Mouse (Mus musculus) thymus, postnatal 10 days (tissue): ENCODE data around the gene Fam174a.

Source experiments
- DNase-seq, 2 experiments: peaks; one replicate each; pipeline ENCODE4 v3.0.0; 2021; ENCODE audit warnings: low spot score in 2 of 2

The Fam174a gene

DNA sequence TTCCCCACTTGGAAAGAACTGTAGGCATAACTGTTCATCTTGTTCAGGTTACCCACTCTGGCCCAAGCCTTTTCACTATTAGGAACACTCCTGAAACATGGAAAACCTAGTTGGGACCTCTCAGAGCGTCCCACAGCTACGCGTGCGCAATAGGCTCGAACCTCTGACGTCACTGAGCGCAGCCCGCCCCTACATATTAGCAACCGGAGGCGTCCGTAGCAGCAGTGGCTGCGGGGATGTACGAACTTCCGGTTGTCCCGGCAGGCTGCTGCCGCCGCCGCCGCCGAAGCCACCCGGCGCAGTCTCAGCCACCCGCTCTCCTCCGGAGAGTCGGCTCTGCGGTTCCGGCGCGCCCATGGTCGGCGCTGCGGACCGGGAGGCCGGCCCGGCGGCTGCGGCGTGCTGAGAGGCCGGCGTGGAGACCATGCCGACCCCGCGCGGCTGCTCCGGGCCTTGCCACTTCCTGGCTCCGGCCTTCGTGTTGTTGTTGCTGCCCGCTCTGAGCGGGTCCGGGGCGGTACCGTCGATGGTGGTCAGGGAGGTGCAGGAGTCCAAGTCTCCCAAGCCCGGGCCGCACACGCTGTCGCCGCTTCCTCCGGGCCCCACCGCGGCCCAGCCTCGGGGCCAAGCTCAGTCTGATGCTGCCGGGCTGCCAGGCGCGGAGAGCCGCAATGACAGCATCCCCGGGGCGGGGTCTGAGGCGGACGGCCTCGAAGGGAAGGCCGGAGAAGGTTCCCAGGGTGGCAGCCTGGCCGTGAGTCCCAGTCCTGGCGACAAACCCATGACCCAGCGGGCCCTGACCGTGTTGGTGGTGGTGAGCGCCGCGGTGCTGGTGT, at the start of gene Fam174a:
TSS of gene Fam174a (plus strand) at position 231 of the 836 bp plus-strand sequence.
- peak; percentile 86 to 88 for DNase-seq

DNA sequence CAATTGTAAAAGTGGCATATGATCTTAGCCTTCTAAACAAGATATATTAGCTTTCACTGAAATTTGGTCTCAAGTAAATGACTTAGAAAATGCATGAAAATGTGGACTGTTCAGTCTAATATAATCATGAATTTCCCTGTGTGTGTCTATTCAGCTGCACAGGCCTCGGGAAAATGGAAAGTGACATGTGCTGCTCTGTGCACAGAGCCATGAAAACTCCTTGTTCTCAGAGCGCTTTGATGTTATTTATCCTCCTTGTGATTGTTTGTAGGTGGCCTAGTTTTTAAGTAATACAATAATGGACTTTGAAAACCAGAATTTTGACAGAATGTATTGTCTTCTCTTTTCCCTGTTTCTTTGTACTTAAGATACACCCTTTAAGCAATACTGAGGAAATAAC, 49.6 kb upstream of the Fam174a start:
- DNase-seq, result no peak

DNA sequence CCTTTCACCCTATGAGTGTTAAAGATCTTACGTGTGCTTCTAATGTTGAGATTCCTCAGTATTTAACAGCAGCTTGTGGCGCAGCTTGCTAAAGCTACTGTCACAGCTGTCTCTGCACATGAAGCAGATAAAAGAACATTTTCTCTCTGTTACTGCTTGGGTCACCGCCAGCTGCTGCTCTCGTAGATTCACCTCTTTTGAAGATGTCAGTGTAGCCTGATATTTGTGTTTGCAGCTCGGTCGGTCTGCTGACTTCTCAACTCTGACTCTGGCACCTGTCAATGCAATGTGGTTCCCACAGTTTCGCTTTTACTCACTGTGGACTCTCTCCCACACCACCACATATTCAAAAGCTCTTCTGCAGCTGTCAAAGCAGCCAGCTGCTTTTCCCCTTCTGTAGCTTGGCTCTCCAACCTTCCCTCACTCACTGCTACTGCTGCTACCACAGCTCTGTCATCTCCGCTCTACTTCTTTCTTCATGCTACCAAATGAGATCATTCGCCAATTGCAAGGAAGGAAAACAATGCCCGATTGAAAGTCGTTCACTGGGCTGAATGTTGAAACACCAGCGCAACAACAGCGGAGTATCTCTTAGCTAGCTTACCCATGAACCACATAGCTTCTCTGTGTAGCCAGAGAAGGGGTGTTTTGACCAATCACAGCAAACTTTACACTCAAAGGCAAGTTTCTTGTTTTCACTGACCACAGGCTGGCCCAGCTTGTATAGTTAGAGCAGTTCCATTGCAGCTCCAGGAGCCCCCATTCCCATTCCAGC, 45.3 kb upstream of the Fam174a start:
- DNase-seq, result peak; percentile 60 to 75

DNA sequence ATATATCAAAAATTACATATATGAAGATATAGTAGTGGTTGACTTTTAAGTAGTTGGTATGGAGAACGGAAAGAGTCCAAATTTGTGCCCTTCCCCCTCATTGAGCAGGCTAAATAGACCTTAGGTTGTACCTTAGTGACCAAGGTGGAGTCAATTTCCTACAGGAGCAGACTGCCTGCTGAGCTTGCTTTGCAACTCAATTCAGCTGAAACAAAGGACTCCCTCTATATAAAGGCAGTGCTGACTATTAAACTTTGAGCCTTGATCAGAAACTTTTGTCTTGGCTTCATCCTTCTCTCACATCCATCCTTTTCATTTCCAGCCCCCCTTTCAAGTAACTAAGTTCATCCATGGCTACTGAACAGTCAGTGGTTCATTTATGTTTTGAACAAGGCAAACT, 40.1 kb upstream of the Fam174a start:
- no peak for DNase-seq

DNA sequence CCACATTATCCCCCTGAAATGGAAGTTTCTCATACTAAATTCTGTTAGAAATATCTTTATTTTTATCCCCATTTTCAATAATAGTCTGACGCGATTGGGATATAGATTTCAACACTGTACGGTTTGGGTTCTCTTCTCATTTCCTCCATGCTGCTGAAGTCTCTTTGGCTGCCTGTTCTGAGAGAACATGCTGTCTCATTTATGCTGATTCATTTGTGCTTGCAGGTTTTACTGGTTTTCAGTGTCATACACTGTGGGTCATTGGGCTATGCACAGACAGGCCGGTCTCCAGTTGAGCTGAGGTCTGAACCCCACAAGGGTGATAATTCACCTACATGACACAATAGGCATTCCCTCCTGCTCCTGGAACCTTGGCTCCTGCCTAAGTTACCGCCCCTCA, 5.1 kb upstream of the Fam174a start:
- DNase-seq, result no peak

DNA sequence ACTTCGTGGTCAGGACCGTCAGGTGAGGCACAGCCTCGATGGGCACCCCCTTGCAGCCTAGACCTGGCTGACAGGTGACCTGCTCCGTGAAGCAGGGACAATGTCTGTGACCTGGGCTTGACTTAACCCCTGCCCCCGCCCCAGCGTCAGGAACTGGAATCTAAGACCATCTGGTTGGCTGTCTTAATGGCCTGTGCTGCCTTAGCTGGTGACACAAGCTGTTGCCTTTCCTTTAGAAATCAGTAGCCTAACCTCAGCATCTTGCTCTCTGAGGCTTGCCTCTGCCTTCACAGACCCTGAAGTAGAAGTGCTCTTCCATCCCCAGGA, 769 bp downstream of the Fam174a start:
- no peak for DNase-seq

DNA sequence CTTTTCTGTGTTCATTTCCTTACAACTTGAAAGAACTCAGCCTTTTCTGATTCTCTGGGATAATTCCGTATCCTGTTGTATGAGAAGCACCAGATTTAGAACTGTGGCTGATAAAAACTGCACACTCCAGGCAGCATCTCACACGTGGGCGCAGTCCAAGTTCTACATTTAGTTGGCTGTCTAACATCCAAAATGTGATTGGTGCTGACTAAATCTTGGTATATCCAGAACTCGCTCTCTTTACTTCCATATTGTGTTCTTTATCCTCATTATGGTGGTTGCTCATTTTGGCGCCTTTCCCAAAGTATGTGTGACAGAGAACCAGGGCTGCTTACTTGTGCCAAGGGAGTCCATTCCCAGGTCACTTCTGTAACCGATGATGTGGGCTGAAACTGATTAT, 2.6 kb downstream of the Fam174a start:
- no peak for DNase-seq

DNA sequence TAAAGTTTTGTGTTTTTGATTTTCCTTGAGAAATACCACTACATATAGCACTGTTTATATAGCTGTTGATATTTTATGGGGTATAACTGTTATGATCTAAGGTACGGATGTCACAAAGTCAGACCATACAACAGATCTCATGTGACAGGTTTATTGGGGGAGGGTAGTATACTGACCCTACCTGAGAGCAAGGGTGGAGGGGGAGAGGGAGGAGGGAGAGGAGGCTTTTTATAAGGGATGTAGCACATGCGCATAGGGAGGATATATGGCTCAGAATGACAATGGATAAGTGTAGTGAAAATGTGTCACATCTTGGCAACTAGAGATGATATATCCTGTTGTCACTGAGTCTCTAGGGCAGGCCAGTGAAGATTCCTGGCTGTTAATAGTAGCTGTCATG, 8.8 kb downstream of the Fam174a start:
- no peak for DNase-seq

DNA sequence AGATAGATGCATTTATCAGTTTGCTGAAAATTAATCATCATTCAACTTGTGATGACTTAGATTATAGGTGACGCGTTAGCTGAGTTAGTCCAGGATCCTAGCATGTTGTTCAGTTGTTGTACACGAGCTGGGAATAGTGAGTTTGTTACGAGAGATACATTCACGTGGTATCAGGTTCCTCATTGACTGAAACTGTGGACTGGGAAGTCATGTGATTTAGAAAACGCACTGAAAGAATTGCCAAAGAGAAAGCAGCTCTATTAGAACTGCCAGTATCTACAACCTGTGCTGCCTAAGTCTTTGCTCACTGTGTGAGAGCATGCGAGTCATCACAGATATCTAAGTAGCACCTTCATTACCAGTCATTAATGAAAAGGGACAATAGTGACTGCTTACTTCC, 9.6 kb downstream of the Fam174a start:
- no peak for DNase-seq

DNA sequence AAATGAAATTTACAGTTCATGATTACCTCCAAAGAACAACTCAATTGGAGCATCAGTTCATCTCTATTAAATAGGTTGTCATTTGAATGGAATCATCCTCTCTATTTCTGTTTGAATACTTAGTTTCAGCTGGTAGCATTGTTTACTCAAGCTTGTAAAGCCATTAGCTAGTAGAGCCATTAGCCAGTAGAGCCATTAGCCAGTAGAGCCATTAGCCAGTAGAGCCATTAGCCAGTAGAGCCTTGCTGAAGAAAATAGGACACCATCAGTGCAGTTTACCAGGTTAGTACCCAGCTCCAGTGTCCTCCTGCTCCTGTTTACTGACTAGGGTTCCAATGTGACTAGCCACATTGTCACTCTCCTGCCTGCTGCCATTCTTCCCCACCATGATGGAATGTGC, 13.4 kb downstream of the Fam174a start:
- DNase-seq, result no peak

DNA sequence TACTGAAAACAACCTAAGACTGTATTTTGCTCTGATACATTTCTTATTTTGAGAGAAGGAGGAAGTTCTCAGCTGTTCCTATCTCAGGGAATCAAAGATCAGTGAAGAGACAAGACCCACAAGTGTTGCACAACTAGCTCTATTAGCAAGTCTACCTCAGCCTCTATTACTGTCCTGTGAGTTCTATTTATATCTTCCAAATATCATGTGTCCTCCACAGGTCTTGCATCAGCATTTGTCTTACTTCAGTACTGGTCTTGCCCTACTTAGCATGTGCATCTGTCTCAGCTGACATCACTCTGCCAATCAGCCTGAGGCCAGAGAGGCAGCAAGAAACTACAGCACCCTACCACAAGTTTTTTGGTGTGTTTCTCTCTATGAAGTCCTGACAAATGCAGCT, 26.2 kb downstream of the Fam174a start:
- DNase-seq, result no peak

DNA sequence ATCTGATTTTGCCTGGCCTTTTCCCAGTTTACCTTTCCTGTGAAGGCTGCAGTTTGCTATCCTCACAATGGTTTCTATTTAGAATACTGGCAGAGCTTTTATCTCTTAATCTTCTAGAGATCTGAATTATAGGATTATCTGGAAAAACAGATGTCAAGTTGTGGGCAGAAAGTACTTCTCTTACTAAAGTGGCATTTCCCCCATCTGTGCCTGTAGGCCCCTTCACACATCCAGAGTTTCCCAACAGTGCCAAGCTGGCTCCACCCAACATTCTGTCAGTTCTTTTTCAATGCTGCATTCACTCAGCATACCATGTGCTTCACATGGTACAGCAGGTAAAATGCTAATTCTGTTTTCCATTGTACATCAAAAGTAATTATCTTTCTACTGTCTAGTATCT, 28.8 kb downstream of the Fam174a start:
- no peak for DNase-seq

DNA sequence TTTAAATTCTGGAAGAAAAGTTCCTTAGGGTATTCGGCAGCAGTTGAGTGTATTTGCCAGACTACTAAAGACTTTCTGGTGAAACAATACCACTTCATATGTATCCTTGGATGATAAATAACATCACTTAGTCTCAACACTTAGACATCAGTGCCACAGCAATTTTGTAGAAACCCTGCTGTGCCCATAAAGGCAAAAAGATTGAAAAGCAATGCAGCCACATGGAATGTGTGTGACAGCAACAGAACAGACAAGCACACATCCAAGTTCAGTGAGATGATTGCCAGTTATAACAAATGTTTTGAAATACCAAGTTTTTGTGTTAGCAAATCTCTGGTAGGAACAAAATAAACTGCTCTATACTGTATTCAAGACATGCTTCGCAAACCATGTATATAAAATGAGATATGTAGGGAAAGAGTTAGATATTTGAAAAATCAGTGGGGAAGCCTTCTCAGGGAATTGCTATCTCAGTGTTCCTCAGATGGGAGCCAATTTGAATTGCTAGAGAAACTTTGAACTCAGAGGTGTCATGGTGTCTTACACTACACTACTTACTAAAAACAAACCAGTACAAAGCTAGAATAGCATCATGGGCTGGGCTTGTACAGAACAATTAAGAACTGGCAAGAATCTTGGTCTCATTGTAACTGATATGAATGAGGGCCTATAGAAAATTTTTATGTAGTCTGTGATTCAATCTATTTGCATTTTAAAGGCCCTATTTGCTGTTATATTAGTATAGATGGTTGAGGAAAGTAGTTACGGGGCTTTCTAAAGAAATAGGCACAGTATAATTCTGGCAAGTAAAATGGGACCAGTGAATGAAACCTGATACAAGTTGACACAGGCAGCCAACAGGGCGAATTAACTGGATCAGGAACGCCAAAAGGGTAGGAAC, 30.4 kb downstream of the Fam174a start:
- DNase-seq, result no peak

DNA sequence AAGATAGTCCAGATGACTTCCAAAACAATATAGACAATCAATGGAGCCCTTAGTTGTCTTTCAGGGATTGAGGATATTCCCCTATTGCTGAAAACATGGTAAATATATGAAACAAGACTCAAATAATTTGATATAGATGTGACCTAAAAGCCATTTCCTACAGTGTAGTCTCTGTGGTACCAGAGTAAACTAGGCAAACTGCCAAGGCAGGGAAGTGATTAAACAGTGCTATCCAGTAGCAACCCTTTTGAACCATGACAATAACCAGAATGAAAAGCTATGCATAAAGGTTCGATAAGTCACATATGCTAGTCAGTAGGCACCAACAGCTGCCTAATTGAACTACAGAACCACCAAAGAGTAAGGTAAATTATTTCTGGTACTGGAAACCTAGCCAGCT, 40.7 kb downstream of the Fam174a start:
- DNase-seq, result no peak

DNA sequence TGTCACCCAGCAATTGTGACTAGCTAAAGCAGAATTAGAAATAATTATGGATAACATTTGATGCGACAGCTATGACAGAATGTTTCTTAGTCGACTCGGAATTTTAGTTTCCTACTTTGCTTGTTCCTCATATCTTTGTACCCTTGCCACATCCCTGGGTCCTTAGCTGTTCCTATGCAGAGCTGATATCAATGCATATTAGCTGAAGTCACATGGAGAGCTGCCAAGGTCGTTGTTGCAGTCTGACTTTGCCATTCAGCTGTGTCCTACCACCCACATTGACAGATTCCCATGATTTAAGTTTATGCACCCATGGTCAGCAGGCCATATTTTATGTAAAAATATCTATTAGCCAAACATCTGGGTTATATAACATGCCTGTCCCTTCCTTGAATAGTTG, 43.5 kb downstream of the Fam174a start:
- DNase-seq, result no peak

DNA sequence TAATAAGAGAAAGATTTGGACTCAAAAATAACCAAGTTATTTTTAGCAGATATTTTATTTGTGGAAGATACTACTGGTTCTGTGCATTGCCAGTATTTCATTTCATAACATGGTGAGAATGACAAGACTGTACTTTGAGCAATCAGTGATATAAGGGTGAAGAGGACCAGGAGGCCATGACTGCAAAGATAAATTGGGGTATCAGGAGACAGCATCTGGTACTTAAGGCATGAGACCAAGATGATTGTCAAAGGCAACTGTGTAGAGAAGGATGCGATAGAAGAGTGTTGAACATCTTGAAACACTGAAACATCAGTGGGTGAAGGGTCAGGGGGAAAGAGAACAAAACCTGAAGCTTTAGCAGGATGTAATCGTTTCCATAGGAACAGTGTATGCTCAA, 50.3 kb downstream of the Fam174a start:
- no peak for DNase-seq

DNA sequence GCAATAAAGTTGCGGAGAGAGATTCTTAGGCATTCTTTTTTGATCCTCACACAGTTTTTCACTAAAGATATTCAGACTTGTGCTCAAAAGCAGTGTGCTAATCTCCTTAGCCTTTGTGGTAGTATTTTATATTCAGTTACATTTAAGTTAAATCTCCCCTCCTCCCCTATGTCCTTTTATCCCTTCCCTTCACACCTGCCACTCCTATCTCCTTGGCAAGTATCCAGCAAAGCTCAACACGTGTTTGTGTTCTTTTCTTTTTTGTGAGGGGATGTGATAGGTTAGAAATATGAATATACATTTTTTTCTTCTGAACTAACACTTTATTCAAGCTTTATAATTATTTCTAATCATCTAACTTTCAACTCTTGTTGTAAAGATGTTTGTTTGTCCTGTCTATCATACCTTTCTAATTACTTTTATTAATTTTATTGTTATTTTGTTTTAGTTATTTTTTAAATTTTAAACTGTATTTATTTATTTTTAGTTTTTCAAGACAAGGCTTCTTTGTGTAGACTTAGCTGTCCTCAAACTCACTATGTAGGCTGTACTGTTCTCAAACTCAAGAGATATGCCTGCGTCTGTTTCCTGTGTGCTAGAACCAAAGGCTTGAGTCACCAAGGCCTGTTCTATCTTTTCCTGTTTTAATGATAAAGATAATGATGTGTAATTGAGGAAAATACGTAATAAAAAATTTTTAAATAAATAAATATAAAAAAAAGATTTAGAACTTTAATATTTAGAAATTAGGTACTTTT, 53.4 kb downstream of the Fam174a start:
- no peak for DNase-seq

DNA sequence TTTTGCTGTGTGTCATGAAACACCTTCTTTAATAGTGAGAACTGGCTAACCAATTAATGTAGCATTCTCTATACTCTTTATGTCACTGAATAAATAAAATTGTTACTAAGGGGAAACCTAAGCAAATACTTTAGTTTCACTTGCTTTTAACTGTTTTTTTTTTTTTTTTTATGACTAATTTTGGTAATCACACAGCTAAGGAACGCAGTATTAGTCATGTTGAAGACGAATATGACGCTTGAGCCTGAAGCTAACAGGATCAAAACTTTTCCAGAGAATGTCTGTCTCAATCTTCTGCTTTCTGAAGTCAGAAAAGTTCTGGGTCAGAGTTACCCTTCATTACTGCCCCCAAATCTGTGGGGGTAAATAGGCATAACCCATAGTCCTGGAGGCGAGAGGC, 54.3 kb downstream of the Fam174a start:
- no peak for DNase-seq

DNA sequence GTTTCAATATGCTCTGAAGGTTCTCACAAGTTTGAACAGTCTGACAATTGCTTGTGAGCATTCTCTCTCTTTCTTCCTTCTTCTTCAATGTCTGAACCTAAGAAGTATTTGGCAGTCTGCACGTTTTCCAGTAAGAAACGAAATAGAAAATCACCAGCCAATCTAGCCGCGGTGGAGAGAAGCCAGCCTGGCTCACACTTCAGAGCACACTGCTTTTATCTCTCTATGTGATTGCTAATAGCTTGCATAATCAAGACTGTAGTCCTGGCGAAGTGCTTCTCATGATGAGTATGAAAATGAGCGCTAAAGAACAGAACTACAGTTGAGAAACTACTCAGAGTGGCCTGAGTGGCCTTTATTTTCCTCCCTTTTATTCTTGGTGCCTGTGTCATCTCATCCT, 62.0 kb downstream of the Fam174a start:
- no peak for DNase-seq

DNA sequence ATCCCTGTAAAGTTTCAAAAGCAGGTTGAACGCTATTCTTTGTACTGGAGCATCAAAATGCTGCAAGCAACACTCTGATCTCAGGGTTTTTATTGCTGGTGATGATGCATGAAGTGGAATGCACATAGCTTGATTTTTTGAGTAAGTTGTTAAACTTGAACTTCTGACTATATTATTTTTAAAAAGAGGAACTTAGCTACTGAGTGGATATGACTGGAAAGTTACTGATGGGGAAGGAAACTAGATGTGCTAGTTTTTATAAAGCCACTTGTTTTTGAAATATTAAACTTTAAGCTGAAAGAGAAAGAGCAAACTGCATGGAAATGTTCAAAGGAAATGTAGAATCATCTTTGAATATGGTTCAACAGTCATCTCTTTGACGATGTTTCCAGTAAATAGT, 67.6 kb downstream of the Fam174a start:
- no peak for DNase-seq
